Mouse (Mus musculus) G1E (cell line): ENCODE results near the gene Lmx1a.

ENCODE experiments used
- CTCF ChIP-seq: IDR thresholded peaks from 2 replicates; pipeline ENCODE4 v1.5.1; 2012; ENCODE audit warnings: low read depth, low read length, inconsistent platforms, mixed read lengths
- TAL1 ChIP-seq: conservative IDR thresholded peaks from 2 replicates; pipeline ENCODE4 v1.6.1; 2012; ENCODE audit warnings: low read depth, low read length, inconsistent platforms, mixed read lengths

DNA sequence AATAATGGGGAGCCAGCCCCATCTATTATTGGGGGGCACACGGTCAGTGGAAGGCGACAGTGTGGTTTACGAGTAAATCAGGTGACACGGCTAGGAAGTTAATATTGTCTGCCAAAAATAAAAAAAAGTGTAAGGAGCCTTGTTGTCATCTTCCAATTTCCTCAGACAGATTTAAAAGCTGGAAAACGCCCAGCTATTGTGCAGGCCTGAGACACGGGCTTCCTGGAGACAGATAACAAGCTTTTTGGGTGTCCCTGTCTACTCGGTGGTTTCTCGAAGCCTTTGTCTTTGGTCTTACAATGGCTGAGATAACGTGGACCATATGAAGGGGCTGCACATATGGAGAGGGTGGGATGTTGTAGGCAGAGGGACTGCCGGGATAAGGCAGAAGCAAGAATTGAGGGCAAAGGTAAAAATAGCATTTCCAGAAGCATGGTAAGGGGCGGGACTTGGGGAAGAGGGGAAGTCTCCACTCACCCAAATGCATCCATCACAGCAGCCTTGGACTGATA lies 39.9 kb upstream of the Lmx1a start:
- TF ChIP-seq CTCF (no peak), TAL1 (no peak)
